Mouse (Mus musculus) hindbrain, embryonic 11.5 days (tissue): ENCODE data around the gene Thoc5. TPM values are rescaled to one million over a fixed set of nuclear protein-coding genes. Genes with fewer than 3 reads are reported as not detected.

Source experiments
- ATAC-seq: fragments of 200-750 bp; cut with Nextera tagmentation; 2 replicates; pipeline ENCODE4 v1.8.0; 2017; ENCODE audit warnings: mild to moderate bottlenecking, moderate TSS enrichment, moderate library complexity; ENCODE audit not compliant: low FRiP score
- DNase-seq: peaks from one replicate; pipeline ENCODE4 v3.0.0-alpha.2; 2015; ENCODE audit warnings: low spot score
- H3K27ac ChIP-seq: fragments of 300-500 bp; sonication (generic); 2 replicates; pipeline ENCODE4 v1.5.1; 2014; ENCODE audit warnings: mild to moderate bottlenecking, low read depth, low read length
- H3K27me3 ChIP-seq: fragments of 300-500 bp; sonication (generic); 2 replicates; pipeline ENCODE4 v1.6.1; 2014; ENCODE audit warnings: mild to moderate bottlenecking, low read length, moderate library complexity, mixed read lengths; ENCODE audit not compliant: control insufficient read depth, insufficient read depth
- H3K36me3 ChIP-seq: fragments of 300-500 bp; sonication (generic); 2 replicates; pipeline ENCODE4 v1.6.1; 2014; ENCODE audit warnings: mild to moderate bottlenecking, low read length, moderate library complexity, mixed read lengths; ENCODE audit not compliant: control insufficient read depth, insufficient read depth
- H3K4me1 ChIP-seq: fragments of 300-500 bp; sonication (generic); replicated peaks from 2 replicates; pipeline ENCODE4 v1.6.1; 2014; ENCODE audit warnings: low read length, mixed read lengths; ENCODE audit not compliant: control insufficient read depth, insufficient read depth
- H3K4me2 ChIP-seq: fragments of 300-500 bp; sonication (generic); replicated peaks from 2 replicates; pipeline ENCODE4 v1.6.1; 2014; ENCODE audit warnings: mild to moderate bottlenecking, low read depth, low read length
- H3K4me3 ChIP-seq: fragments of 300-500 bp; sonication (generic); 2 replicates; pipeline ENCODE4 v1.5.1; 2014; ENCODE audit warnings: low read depth, low read length
- H3K9ac ChIP-seq: fragments of 300-500 bp; sonication (generic); 2 replicates; pipeline ENCODE4 v1.6.1; 2014; ENCODE audit warnings: low read depth, low read length
- H3K9me3 ChIP-seq: fragments of 300-500 bp; sonication (generic); 2 replicates; pipeline ENCODE4 v1.6.1; 2016; ENCODE audit warnings: low read length; ENCODE audit not compliant: control insufficient read depth
- WGBS: fragments of 180-500 bp; shearing (Covaris S2); extraction: QIAGEN DNeasy Blood & Tissue Kit; methylation state at CpG from one replicate; pipeline ENCODE4 v1.1.7; 2014; 5-methylcytosine and 5-hydroxymethylcytosine counted together
- polyA plus RNA-seq: library from polyadenylated mRNA; unstranded; fragments of >200 nt; fragmentation: Nextera tagmentation; extraction: Ambion mirVana; gene quantifications from 2 replicates; pipeline ENCODE4 v1.2.1, GENCODE M21; 2014

Thoc5 gene
- polyA plus RNA-seq, 1 experiment from 2014 or later: 64.7 TPM

DNA sequence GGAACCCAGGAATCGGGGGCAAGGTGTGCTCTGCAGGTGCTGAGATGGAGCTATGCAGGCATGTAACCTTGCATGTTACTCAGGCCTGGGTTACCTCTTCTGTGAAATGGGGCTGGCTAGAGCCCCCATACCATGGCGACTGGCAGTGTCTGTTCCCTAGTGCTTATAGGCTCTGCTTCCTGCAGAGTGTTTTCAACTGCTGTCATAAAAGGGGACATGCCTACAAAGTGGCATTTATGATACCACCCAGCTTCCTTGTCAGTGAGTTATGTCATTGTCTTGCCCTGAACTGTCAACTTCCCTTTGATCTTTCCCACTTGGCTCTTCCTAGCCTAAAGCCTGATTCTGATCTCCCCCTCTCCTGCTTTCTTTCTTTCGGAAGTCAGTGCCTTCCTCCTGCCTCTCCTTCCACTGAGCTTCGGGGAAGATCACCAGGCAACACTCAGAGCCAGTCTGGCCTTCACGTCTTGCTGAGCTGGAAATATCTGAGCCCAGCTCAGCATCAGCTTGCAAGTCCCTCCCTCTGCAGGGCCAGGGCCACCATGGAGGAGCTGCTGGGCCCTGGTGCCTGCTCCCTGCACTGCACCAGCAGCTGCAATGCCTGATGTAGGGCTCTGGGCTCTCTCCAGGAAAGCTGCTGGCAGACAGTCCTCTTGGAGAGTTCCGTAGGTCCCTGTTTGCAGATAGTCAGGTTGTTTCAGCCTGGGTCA, 68.1 kb downstream of the Thoc5 start:
- no peak for ATAC-seq

DNA sequence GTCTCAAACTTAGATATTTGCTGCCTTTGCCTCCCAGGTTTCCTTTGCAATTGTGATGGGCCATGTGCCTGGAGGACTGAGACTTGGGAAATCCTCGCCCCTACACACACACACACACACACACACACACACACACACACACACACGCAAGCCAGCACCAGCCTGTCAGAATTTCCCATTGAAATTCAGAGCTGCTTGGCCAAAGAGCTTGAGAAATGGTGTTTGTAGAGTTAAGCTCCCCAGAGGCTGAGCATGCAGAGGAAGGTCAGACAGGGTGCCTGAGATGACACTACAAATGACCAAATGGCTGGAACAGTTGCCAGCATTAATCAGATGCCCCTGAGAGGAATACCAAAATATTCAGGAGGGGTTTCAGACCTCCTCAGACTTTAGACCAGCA, 71.2 kb downstream of the Thoc5 start:
- WGBS: 58% methylated on average over 2 of the region's 2 CpGs
- H3K27ac ChIP-seq: no peak overlapping the region
- H3K9me3 ChIP-seq: no peaks in the 10 kb centered on the region
- no peak overlapping the region for H3K4me2 ChIP-seq
- H3K36me3 ChIP-seq: no peaks in the 10 kb centered on the region
- DNase-seq: no peak
- no peak for ATAC-seq
- H3K4me1 ChIP-seq: no peaks in the 10 kb centered on the region
- no peak overlapping the region for H3K9ac ChIP-seq
- no peaks in the 10 kb centered on the region for H3K27me3 ChIP-seq
- H3K4me3 ChIP-seq: no peak overlapping the region

More for the DNA sequence above, 68.1 kb downstream of the Thoc5 start:
- Histone ChIP-seq H3K27ac (no peak overlapping the region), H3K4me3 (no peak overlapping the region), H3K9me3 (no peaks in the 10 kb centered on the region), H3K9ac (no peak overlapping the region), H3K4me2 (no peak overlapping the region), H3K4me1 (no peaks in the 10 kb centered on the region), H3K27me3 (no peaks in the 10 kb centered on the region), H3K36me3 (no peaks in the 10 kb centered on the region)
- DNase-seq: no peak
- 59% methylated on average over 6 of the region's 6 CpGs for WGBS

DNA sequence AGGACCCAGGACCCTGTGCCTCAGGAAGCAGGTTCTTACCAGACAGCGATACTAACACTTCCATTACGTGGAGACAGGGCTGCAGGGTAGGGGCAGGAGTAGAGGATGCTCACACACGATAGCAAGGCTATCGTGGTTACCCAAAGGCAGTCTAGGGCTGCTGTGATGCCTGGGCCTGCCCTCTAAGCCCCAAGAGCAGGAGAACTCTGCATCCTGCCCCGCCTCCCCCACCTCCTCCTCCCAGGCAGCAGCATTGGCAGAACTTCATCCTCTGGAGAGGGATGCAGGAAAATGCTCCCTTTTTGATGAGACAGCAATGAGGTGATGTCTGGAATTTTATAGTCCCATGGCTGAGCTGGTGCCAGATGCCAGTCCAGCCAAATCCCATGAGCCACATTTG, 71.8 kb downstream of the Thoc5 start:
- DNase-seq (no peak), ATAC-seq (no peak)
- H3K9ac ChIP-seq: no peak overlapping the region

DNA sequence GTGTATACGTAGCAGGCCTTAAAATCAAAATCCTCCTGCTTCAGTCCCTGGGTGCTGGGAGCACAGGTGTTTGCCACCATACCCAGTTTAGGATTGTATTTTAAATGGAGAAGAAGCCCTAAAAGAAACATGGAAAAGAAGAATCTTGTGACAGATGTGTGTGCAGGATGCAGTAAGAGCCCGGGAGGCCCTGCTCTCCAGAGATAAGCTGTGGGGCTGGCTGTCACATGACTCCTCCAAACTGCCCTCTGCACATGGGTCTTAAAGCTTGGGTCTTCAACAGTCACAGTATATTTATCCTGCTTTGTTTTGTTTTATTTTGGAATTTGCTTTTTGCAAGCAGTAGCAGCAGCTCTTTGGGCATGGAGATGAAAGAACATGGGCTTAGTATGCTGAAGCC, 72.4 kb downstream of the Thoc5 start:
- no peaks in the 10 kb centered on the region for H3K4me1 ChIP-seq
- no peak overlapping the region for H3K9ac ChIP-seq
- no peak for DNase-seq
- no peaks in the 10 kb centered on the region for H3K9me3 ChIP-seq
- no peak overlapping the region for H3K4me2 ChIP-seq
- no peak overlapping the region for H3K27ac ChIP-seq
- no peak for ATAC-seq
- no peaks in the 10 kb centered on the region for H3K27me3 ChIP-seq
- WGBS: 78% methylated on average over 2 of the region's 2 CpGs
- H3K4me3 ChIP-seq: no peak overlapping the region
- H3K36me3 ChIP-seq: no peaks in the 10 kb centered on the region

More for the DNA sequence above, 71.8 kb downstream of the Thoc5 start:
- Histone ChIP-seq H3K27ac (no peak overlapping the region), H3K9me3 (no peaks in the 10 kb centered on the region), H3K27me3 (no peaks in the 10 kb centered on the region), H3K4me2 (no peak overlapping the region), H3K4me3 (no peak overlapping the region), H3K36me3 (no peaks in the 10 kb centered on the region), H3K4me1 (no peaks in the 10 kb centered on the region)
- 78% methylated on average over 5 of the region's 5 CpGs for WGBS

DNA sequence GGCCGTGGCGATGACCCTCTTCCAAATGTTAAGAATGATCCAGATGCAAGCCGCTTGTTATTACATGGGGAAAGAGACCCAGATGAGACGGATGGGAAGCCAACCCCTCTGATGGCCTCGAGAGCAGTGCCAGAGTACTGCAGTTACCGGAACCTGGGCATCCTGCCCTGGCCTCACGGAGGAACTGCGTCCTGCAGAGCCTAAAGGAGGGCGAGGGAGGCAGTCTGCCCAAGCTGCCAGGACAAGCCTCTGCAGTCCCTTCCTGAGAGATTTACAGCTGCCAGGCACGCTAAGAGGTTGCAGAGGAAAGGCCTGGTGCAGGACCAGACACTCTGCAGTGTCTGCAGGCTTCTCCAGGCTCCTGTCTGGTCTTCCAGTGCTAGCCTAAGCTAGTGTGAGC, 73.3 kb downstream of the Thoc5 start:
- H3K27ac ChIP-seq: no peak overlapping the region
- no peak overlapping the region for H3K9ac ChIP-seq
- no peaks in the 10 kb centered on the region for H3K9me3 ChIP-seq
- DNase-seq: no peak
- H3K4me2 ChIP-seq: no peak overlapping the region
- no peaks in the 10 kb centered on the region for H3K4me1 ChIP-seq
- no peak for ATAC-seq
- no peaks in the 10 kb centered on the region for H3K27me3 ChIP-seq
- no peaks in the 10 kb centered on the region for H3K36me3 ChIP-seq
- no peak overlapping the region for H3K4me3 ChIP-seq
- WGBS: 75% methylated on average over 10 of the region's 10 CpGs

DNA sequence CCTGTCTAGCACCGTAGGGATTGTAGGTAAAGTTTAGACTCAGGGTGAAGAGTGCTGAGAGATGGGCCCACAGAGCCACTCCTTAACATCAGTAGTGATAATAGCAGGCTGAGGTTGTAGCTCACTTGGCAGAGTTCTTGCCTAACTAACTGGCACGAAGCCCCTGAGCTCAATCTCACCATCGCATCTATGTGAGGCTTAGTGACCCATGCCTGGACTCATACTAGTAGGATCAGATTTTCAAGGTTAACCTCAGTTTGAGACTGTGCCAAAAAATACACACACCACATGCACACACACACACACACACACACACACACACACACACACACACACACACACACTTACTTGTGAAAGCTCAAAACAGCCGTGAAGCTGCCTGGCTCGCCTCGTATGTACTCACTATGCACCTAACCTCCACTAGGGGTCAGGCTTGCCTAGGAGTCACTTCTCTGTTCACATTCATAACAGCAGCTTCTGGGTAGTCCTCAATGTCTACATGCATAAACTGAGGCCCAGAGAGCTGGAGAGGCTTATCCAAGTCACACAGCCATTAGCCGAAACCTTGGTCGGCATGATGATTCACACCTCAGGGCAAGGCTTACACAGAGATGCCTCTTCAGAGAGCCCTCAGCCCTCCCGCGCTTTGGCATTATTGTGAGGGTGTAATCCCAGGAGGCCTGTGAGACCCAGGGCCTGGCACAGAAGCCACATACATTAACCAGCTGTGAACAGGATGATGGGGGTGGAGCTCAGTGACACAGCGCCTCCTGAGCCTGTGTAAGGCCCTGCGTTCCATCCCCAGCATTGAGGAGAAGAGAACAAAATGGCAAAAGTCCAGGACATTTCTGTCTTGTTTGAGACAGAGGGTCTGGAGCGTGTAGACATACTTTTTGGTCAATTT, 78.1 kb downstream of the Thoc5 start:
- H3K9ac ChIP-seq: no peak overlapping the region
- DNase-seq (peak; percentile 72), ATAC-seq (0 out of 2 replicates have a peak, but pooled peaks have one; percentile 12)
- no peak overlapping the region for H3K27ac ChIP-seq
- H3K9me3 ChIP-seq: no peaks in the 10 kb centered on the region
- H3K4me3 ChIP-seq: no peak overlapping the region
- whole genome bisulfite sequencing: 54% methylated on average over 13 of the region's 13 CpGs
- no peaks in the 10 kb centered on the region for H3K4me1 ChIP-seq
- H3K4me2 ChIP-seq: no peak overlapping the region
- no peaks in the 10 kb centered on the region for H3K27me3 ChIP-seq
- no peaks in the 10 kb centered on the region for H3K36me3 ChIP-seq

DNA sequence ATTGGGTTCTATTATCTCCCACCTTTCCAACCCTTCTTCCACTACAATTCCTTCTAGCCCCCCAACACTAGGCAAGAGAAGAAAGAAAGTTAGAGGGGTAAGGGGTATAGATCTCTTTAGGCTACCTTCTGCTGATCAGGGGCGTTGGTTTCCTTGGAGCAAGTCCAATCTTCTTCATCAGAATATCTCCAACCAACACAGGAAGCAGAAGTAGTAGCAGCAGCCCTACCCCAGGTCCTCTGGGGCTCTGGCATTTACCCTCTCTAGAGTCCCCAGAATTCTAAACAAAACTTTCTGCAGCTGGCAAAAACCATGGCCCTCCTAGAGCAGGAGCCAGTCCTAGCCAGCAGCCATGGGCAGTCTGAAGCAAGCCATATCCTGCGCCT, 78.7 kb downstream of the Thoc5 start:
- Histone ChIP-seq H3K36me3 (no peaks in the 10 kb centered on the region), H3K4me3 (no peak overlapping the region), H3K27ac (no peak overlapping the region), H3K4me2 (no peak overlapping the region), H3K9me3 (no peaks in the 10 kb centered on the region), H3K4me1 (no peaks in the 10 kb centered on the region), H3K27me3 (no peaks in the 10 kb centered on the region), H3K9ac (no peak overlapping the region)
- DNase-seq (no peak), ATAC-seq (no peak)
- 88% methylated on average over 2 of the region's 2 CpGs for WGBS

DNA sequence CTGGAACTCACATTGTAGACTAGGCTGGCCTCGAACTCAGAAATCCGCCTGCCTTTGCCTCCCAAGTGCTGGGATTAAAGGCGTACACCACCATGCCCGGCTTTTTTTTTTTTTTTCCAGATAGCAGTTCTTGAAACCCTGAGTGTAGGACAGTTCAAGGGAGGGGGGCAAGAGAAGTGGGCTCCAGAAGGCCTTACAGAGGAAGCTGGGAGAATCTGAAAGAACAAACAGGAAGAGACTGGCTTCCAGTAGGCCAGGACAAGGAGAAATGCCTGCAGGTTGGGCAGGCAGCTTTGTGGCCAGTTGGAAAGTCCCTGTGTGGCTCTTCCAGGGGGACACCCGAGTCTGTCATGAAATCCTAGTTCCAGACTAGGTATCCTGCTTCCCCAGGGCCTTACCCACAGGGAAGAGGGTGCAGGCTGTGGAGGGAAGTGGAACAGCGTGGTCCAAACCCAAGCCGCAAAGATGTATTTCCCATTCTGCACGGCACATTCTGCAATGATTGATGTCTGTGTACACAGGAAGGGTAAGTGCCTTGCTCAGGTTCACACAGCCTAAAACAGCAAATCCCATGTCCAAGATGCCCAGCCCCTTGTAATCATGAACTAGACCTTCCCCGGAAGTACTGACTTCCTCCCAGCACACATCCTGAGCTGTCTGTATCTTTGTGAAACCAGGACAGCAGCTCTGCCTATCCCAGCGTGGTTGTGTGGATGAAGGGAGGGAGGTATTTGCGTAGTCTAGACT, 79.4 kb downstream of the Thoc5 start:
- WGBS: 81% methylated on average over 11 of the region's 11 CpGs

More for the DNA sequence above, 79.4 kb downstream of the Thoc5 start:
- no peak for ATAC-seq
- no peak for DNase-seq
- Histone ChIP-seq H3K4me3 (no peak overlapping the region), H3K27ac (no peak overlapping the region), H3K4me2 (no peak overlapping the region), H3K9ac (no peak overlapping the region), H3K4me1 (no peaks in the 10 kb centered on the region), H3K9me3 (no peaks in the 10 kb centered on the region), H3K36me3 (no peaks in the 10 kb centered on the region), H3K27me3 (no peaks in the 10 kb centered on the region)
